9 mouse cellular contexts compared by ENCODE assay signal in the genomic region with DNA sequence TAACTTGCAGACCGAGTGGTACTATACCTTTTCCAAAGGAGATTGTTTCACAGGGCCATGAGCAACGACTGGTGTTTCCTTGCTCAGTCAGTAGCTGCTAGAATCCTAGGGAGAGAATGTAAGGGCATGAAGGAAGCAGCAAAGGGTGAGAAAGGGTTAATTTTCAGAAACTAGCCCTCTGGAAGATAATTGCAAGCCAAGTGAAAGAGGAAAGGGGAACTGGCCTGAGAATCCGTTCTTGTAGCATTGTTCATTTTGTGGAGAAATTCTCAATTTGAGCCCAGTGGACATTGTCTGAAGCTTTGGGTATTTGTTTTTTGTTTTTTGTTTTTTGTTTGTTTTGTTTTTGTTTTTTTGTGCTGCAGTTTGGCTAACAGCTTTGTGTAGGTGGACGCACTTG.
DNase-seq lines count a peak whose midpoint lies in the region; ATAC-seq lines count a peak whose summit lies in the region.
"Had no signal": no experiment of that assay in that cellular context is flagged by ENCODE, and none has a peak within 500 bp of the region (broad histone marks: within the 10 kb centered on the region; RNA-seq: fewer than 3 reads in every experiment).

No protein-coding gene starts in this region.

- H3K27ac ChIP-seq in embryonic facial prominence, embryonic 10.5 days (replicated peaks): peak overlapping the region; percentile 74; the same call in 1 of the 2 replicates
- peak overlapping the region; percentile 89 for H3K27ac ChIP-seq in forebrain, embryonic 11.5 days (ENCODE audit: low read depth, low read length)
- peak overlapping the region; percentile 79 for H3K27ac ChIP-seq in hindbrain, embryonic 15.5 days (replicated peaks)
- H3K27ac ChIP-seq in neural tube, embryonic 14.5 days (ENCODE audit: low read depth, low read length): peak overlapping the region; percentile 80
- H3K27ac ChIP-seq: liver, embryonic 15.5 days had no signal

- WGBS in embryonic facial prominence, embryonic 10.5 days: 32% methylated on average over 4 of the region's 4 CpGs
- WGBS in forebrain, embryonic 11.5 days: 17% methylated on average over 4 of the region's 4 CpGs
- WGBS in hindbrain, embryonic 15.5 days: 35% methylated on average over 4 of the region's 4 CpGs
- WGBS in neural tube, embryonic 14.5 days: 25% methylated on average over 4 of the region's 4 CpGs

- no peak for ATAC-seq in forebrain, embryonic 11.5 days (replicated peaks; ENCODE audit: low FRiP score)
- no peak for ATAC-seq in hindbrain, embryonic 15.5 days (ENCODE audit: low FRiP score, low read depth)
- no peak for ATAC-seq in neural tube, embryonic 14.5 days (ENCODE audit: low read depth)

- no peaks in the 10 kb centered on the region for H3K27me3 ChIP-seq in embryonic facial prominence, embryonic 10.5 days (replicated peaks; ENCODE audit: low read depth, poor library complexity, severe bottlenecking)
- H3K27me3 ChIP-seq in forebrain, embryonic 11.5 days (ENCODE audit: control insufficient read depth, insufficient read depth, low read length): no peaks in the 10 kb centered on the region
- H3K27me3 ChIP-seq in hindbrain, embryonic 15.5 days: no peaks in the 10 kb centered on the region
- no peaks in the 10 kb centered on the region for H3K27me3 ChIP-seq in neural tube, embryonic 14.5 days (ENCODE audit: control insufficient read depth, insufficient read depth, low read length)
- H3K27me3 ChIP-seq: liver, embryonic 15.5 days had no signal

- no peak overlapping the region for H3K9ac ChIP-seq in forebrain, embryonic 11.5 days (ENCODE audit: low read length)
- H3K9ac ChIP-seq in hindbrain, embryonic 15.5 days: no peak overlapping the region
- H3K9ac ChIP-seq in neural tube, embryonic 14.5 days (replicated peaks; ENCODE audit: low read depth, low read length): no peak overlapping the region
- H3K9ac ChIP-seq: liver, embryonic 15.5 days had no signal

- DNase-seq in embryonic facial prominence, embryonic 10.5 days (ENCODE audit: low spot score): no peak
- DNase-seq in forebrain, embryonic 11.5 days (ENCODE audit: low spot score): no peak
- DNase-seq in adrenal gland, postnatal 25 days: no peak
- no peak for DNase-seq in right cerebral cortex, postnatal 36 days (ENCODE audit: low spot score in 2 of 2)
- DNase-seq in spleen, adult 18-20 months: no peak
- DNase-seq: heart, adult 11 months had no signal

- H3K4me2 ChIP-seq in forebrain, embryonic 11.5 days (ENCODE audit: low read depth, low read length, severe bottlenecking): peak overlapping the region; percentile 45; the same call in 1 of the 2 replicates
- no peak overlapping the region for H3K4me2 ChIP-seq in hindbrain, embryonic 15.5 days
- H3K4me2 ChIP-seq in neural tube, embryonic 14.5 days (ENCODE audit: low read depth, low read length): no peak overlapping the region
- H3K4me2 ChIP-seq: liver, embryonic 15.5 days had no signal

- no peak overlapping the region for H3K4me3 ChIP-seq in embryonic facial prominence, embryonic 10.5 days
- no peak overlapping the region for H3K4me3 ChIP-seq in forebrain, embryonic 11.5 days (ENCODE audit: low read depth, low read length)
- no peak overlapping the region for H3K4me3 ChIP-seq in hindbrain, embryonic 15.5 days
- H3K4me3 ChIP-seq in neural tube, embryonic 14.5 days (ENCODE audit: low read depth, low read length): no peak overlapping the region
- H3K4me3 ChIP-seq: liver, embryonic 15.5 days had no signal

- no peaks in the 10 kb centered on the region for H3K9me3 ChIP-seq in embryonic facial prominence, embryonic 10.5 days
- H3K9me3 ChIP-seq in forebrain, embryonic 11.5 days (ENCODE audit: control insufficient read depth, low read length): no peaks in the 10 kb centered on the region
- H3K9me3 ChIP-seq in hindbrain, embryonic 15.5 days: no peaks in the 10 kb centered on the region
- no peaks in the 10 kb centered on the region for H3K9me3 ChIP-seq in neural tube, embryonic 14.5 days (ENCODE audit: control insufficient read depth, low read length)
- H3K9me3 ChIP-seq: liver, embryonic 15.5 days had no signal

- no peaks in the 10 kb centered on the region for H3K36me3 ChIP-seq in embryonic facial prominence, embryonic 10.5 days (replicated peaks)
- H3K36me3 ChIP-seq in forebrain, embryonic 11.5 days (ENCODE audit: control insufficient read depth, insufficient read depth, low read length): no peaks in the 10 kb centered on the region
- H3K36me3 ChIP-seq in hindbrain, embryonic 15.5 days: no peaks in the 10 kb centered on the region
- H3K36me3 ChIP-seq in neural tube, embryonic 14.5 days (ENCODE audit: control insufficient read depth, insufficient read depth, low read length): no peaks in the 10 kb centered on the region
- H3K36me3 ChIP-seq: liver, embryonic 15.5 days had no signal

- peaks cover 23% of the 10 kb centered on the region for H3K4me1 ChIP-seq in embryonic facial prominence, embryonic 10.5 days
- H3K4me1 ChIP-seq in forebrain, embryonic 11.5 days (replicated peaks; ENCODE audit: control insufficient read depth, insufficient read depth, low read length): peaks cover 6% of the 10 kb centered on the region; the same call in 1 of the 2 replicates
- peaks cover 20% of the 10 kb centered on the region for H3K4me1 ChIP-seq in hindbrain, embryonic 15.5 days (replicated peaks)
- no peaks in the 10 kb centered on the region; the same call in 1 of the 2 replicates for H3K4me1 ChIP-seq in neural tube, embryonic 14.5 days (ENCODE audit: control insufficient read depth, insufficient read depth, low read length)
- H3K4me1 ChIP-seq: liver, embryonic 15.5 days had no signal
